Mouse (Mus musculus) urinary bladder, postnatal 14 days (tissue): ENCODE data around the gene Tex19.2.

ENCODE experiments used
- DNase-seq: peaks from one replicate; pipeline ENCODE4 v3.0.0; 2021; ENCODE audit warnings: low spot score

The Tex19.2 gene

DNA sequence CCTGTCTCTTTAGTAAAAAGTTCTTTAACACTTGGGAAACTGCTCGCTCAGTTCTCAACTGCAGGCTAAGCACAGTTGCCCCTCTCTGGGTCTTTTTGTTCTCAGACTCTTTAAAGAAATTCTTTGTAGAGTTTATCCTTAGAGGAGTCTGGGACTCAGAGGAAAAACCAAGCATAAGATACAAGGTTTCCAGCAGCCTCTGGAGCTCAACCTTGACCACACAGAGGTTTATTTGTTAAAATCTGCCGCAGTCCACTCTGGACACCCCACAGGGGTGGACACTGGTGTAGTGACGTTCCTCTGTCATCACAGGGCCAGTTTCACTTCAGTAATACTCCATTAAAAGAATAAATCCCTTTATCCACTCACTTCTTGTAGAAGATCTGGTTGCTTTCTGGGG lies at the start of gene Tex19.2:
Tex19.2 (minus strand) TSS at position 101 of the 400 bp plus-strand sequence.
- DNase-seq = no peak

DNA sequence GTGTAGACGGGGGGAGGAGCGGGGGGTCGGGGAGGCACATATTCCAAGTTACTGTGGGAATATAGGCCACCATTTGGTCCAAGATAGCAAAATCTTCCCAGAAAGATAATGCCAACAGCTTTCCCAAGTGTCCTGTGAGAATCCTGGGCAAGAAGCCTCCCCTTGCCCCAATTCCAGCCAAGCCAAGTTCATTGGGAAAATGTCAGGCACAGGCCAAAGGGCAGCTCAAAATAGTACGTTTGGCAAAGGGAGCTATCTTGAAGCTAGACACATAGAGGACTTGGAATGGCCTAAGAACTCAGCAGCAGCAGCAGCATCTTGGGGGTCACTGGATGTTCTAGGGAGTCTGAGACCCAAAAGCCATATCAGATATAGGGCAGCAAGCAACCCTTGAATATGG lies 45.3 kb upstream of the Tex19.2 start:
- DNase-seq = no peak

DNA sequence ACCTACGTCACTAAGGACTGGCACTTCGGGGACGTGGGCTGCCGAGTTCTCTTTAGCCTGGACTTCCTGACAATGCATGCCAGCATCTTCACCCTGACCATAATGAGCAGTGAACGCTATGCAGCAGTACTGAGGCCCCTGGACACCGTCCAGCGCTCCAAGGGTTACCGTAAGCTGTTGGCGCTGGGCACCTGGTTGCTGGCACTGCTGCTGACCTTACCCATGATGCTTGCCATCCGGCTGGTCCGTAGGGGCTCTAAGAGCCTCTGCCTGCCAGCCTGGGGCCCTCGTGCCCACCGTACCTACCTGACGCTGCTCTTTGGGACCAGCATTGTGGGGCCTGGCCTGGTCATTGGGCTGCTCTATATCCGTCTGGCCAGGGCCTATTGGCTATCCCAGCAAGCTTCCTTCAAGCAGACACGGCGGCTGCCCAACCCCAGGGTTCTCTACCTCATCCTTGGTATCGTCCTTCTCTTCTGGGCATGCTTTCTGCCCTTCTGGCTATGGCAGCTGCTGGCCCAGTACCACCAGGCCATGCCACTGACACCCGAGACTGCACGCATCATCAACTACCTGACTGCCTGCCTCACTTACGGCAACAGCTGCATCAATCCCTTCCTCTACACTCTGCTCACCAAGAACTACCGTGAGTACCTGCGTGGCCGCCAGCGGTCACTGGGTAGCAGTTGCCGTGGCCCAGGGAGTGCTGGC lies 42.3 kb upstream of the Tex19.2 start:
- no peak for DNase-seq

DNA sequence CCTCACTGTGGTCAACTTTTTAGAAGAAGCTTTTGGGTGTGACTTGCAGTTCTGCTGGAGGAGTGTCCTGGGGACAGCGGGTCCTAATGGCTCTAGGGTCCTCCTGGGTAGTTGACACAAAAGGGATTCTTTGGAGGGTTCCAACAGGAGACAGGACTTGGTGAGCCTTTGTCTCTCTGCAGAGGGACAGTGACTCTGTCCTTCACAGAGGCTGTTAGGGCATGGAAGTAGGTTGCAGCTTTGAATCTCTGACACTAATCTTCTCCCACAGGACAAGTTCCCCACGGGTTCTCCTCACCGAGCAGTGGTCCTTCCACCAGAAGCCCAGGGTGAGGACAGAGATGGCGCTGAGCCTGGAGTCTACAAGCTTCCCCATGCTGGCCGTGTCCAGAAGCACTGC lies 41.5 kb upstream of the Tex19.2 start, which contains the start of gene Uts2r:
Uts2r (plus strand) TSS at position 301 of the 400 bp plus-strand sequence.
- no peak for DNase-seq

DNA sequence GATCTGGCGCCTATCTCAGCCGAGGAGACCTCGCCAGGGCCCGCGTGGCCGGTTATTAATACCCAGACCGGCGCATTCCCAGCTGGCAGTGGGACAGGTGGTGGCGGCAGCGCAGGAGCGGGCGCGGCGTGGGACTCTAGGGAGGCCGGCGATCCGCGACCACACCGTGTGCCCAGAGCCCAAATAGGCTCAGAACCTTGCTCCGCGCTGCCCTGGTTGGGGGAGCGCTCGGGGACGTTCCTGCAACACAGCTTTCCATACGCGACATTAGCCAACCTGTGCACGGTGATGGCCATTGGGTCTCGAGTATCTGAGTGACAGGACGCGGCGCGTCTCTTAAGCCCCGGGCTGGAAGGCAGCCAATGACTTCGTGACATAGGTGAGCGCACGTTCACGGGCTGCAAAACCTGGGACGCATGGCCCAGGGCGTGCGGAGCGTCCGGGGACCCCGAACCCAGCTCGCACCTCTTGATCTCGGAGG lies 38.0 kb upstream of the Tex19.2 start:
- peak; percentile 20 for DNase-seq

DNA sequence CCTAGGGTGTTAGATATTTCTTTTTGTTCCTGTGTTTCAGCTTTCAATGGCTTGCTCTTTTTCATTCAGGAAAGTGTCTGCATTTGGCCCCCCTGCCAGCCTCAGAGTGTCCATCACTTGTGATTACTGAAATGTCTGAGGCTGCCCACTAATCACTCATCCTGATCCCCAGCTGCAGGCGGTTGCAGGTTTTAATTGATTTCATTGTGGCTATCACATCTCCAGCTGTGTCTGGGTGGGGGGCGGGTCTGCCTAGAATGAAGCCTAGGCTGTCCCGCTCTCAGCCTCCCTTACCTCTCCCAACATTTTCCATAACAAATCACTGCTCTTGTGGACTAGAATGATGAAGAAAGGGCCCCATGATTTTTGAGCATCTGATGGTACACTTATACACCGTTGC lies 35.7 kb upstream of the Tex19.2 start:
- DNase-seq = no peak

DNA sequence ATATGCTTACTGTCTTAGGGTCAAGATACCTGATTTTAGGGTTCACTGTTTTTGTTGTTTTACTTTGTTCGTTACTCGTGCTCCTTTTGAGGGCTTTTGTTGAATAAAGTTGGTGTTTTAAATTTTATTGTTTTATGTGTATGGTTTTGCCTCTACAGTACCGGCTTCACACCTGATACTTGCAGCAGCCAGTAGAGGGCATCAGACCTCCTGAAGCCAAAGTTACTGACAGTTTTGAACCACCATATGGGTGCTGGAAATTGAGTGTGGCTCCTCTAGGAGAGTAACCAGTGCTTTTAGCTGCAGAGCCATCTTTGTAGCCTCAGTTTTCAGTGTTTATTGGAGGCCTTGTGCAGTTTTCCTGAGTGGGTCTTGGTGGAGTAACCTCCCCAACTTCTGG lies 29.7 kb upstream of the Tex19.2 start:
- no peak for DNase-seq

DNA sequence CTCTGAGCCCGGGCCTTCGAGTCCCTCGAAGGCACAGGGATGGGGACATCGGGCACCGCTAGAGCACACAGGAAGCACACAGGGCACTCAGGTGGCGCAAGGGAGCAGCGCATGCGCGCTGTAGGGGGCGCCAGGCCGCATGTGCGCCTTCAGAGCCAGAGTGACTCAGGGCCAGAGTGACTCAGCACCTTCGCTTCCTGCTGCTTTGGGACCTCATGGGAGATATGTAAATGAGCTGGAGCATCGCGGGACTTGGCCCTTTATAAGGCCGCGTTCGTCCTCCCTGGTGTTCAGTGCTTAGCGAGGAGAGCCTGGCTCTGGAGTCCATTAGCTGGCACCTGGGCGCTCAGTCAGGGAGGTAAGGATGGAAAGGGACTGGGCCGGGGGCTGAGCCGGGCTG lies 27.4 kb upstream of the Tex19.2 start, which contains the start of gene Tex19.1:
Tex19.1 (plus strand) TSS at position 279 of the 400 bp plus-strand sequence.
- no peak for DNase-seq

DNA sequence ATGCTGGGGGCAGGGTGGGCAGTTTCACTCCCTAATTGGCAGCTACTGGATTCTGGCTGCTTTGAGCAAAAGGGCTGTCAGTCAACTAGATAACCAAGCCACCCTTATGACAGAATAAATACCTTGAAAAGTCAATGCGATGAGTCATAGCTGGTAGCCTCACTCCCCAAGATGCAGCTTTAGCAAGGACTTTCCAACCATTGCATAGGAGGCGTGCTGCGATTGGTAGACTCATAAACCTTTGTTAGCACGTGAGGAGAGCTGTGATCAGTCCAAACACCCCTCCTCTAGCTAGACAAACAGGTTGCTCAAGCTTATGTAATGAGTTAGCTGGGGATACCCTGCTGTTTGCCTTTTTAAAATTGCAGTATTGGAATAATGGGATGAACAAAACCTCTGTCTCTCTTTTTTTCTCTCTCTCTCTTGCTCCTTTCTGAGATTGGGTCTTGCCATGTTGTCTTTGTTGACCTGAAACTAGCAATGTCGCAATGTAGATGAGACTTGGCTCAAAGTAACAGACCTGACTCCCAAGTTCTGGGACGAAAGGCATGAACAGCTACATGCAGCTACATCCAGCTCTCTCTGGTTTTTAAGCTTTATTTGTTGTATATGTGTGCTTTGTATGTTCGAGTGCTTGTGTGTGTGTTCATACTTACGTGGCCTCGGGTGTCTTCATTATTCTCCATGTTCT lies 25.0 kb upstream of the Tex19.2 start:
- peak; percentile 41 for DNase-seq

DNA sequence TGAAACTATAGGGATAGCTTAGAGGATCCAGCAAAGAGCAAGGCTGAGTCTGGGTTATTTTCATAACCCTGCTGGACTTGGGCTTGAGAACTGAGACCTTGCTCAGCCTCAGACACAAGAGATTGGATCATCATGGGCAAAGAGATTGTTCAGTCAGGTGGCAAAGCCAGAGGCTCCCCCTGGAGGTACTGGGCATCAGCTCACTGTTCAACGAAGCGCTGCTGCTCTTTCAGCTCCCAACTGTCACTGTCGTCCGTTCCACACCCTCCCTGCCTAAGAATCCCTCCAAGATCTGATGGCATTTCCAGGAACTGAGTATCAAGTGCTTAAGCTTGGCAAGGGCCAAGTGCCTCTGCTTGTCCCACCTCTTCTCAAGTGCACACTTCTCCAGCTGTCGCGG lies 20.3 kb upstream of the Tex19.2 start:
- no peak for DNase-seq

DNA sequence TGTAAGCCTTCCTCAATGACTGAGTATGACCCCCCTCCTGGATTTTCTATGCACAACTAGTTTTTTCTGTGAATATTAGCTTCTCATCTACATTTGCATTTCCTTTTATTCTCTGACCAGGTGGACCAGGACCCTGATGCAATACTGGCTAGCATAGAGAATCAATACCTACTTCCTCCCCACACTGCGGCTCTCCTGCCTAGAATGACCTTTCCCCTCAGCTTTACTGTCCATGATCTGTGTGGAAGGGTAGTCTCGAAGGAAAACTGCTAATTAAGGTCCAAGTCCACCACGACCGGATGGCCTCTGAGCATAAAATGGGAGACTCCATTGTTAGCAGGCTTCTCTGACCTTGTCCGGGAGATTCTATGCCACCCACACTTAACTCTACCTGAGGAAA lies 19.2 kb upstream of the Tex19.2 start:
- DNase-seq = no peak

DNA sequence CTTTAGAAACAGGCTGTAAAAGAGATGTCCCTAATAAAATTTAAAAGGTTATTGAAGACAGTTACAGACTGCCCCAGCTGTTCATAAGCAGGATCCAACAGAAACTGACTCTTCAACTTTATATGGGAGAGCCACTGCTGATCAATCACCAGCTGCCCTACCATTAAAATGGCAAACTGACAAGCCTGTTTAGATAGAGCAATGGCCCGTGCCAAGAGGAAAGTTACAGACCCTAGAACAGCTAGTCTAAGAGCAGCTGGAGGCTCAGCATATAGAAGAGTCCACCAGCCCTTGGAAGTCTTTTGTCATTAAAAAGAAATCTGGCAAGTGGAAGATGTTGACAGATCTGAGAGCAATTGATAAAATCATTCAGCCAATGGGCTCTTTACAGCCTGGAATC lies 16.1 kb upstream of the Tex19.2 start:
- no peak for DNase-seq

DNA sequence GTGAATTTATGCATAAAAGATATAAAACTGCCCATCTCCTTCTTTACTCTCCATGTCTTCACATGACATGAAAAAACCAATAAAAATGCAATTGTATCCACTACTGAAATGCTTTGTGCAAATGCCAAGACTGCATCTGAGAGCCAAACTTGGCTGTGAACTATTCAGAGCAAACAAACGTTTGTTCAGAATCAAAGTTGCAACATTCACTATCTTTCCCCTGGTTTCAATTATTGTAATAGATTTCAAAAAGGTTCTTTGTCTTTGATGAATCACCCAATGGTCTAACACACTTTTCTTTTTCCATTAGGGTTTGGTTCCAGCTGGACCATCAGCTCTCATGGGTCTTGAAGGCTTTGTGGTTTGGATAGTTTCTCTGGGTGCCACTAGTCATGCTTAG lies 11.1 kb upstream of the Tex19.2 start:
- DNase-seq = no peak

DNA sequence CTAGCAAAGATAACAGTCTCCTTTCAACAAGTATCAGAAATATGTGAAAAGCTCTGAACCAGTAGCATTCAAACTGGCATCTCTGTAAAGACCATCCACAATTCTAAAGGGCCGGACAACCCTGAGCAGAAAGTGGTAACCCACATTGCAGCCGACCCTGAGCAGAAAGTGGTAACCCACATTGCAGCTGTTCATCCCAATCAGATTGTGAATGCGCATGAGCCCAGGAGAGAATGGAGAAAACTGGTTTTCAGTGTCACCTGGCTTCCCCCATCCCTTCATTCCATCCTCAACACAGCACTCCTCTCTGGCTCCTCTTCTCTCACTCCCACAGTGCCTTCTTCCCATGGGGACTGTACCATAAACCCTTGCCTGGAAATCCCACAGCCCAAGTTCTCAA lies 9.0 kb upstream of the Tex19.2 start:
- no peak for DNase-seq

DNA sequence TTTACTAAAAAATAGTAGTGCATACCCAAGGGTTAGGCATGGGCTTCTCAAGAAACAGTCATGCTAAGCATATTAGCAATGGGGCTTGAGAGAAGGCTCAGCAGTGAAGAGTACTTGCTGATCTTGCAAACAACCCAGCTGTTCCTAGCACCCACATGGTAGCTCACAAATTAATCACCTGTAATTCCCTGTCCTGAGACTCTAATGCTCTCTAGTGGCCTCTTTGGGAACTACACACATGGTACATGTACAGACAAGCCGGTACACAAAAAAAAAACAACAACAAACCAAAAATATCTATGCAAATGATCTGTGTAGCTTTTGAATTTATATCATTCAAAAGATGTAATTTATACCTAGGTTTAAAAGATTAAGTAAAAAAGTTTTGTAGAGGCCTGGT lies 7.9 kb upstream of the Tex19.2 start:
- DNase-seq = no peak

DNA sequence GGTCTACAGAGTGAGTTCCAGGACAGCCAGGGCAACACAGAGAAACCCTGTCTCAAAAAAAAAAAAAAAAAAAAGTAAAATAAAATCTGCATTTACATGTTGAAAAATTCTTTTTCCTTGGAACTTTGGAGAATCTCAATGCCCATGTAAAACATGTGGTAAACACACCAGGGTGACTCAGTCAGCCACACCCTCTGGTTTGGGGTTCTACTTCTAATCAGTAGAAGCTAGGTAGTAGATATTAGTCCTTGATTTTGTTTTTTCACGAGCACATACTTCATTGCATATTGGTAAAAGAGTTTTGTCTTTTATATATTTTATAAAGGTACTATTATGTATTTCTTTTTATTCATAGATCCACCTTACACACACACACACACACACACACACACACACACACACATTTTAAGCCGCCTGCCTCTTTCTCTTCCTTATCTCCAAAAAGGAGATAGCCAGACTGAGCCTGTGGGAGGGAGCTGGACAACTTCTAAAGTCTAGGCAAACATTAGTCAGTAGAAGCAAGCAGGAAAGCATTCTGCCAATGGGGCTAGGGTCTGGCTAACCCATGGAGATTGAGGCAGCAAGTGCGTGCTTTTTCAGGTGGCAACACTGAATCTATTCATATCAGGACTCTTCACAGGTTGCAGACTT lies 7.2 kb upstream of the Tex19.2 start:
- DNase-seq = no peak

DNA sequence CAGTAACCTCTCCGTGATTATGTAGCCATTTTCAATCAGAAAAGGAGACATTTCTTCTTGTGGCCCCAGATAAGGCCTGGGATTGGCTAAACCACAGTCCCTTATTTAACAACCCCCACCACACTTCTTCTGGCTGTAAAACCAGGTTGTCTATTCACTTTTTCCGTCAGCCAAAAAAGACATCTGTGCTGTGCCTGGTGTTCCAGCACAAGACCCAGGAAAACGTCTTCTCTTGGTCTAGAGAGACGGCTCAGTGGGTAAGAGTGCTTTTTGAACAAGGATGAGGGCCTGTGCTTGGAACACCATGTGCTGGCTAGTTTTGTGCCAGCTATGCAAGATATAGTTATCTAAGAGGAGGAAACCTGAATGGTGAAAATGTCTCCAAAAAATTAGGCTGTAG lies 5.0 kb upstream of the Tex19.2 start:
- DNase-seq = no peak

DNA sequence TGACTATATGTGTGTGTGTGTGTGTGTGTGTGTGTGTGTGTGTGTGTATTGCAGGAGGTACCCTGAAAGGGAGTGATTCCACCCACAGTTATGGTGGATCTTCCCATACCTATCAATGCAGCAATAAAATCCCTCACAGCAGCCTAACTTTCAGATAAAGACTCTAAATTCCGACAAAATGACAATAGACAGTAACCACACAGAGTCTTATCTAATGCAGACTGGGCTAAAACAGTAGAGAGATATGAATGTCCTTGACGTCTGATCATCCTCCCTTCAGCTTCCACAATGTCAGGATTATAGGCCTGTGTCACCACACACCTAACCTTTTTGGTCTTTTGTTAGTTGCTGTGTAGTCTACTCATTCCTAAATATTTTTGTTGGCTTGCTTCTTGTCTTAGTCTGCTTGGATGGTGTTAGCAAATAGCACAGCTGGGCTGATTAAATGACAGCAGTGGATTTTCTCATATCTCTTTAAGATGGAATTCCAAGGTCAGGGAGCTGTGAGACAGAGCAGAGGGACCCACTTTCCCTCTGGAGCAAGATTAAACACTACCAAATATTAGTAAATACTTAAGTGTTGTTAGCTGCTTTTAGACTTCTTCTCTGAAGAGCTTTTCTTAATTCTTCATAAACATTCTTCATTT lies 3.7 kb upstream of the Tex19.2 start:
- no peak for DNase-seq

DNA sequence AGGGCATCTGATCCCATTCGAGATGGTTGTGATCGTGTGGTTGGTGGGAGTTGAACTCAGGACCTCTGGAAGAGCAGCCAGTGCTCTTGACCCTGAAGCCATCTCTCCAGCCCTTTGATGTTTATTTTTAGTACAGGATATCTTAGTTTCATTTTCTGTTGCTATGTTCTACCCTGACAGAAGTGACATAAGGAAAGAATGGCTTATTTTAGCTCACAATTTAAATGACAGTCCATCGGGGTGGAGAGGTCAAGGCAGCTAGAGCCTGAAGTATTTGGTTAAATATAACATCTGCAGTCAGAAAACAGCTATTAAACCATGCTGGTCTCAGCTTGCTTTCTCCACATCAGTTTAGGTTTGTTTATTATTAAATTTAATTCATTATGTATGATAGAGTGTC lies 2.7 kb upstream of the Tex19.2 start:
- DNase-seq = no peak

DNA sequence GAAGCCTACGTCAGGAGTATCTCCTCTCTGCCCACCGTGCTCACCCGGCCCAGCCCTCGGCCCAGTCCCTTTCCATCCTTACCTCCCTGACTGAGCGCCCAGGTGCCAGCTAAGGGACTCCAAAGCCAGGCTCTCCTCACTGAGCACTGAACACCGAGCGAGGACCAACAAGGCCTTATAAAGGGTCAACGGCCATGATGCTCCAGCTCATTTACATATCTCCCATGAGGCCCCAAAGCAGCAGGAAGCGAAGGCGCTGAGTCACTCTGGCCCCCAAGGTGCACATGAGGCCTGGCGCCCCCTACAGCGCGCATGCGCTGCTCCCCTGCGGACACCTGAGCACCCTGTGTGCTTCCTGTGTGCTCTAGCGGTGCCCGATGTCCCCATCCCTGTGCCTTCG lies 371 bp downstream of the Tex19.2 start:
- no peak for DNase-seq

DNA sequence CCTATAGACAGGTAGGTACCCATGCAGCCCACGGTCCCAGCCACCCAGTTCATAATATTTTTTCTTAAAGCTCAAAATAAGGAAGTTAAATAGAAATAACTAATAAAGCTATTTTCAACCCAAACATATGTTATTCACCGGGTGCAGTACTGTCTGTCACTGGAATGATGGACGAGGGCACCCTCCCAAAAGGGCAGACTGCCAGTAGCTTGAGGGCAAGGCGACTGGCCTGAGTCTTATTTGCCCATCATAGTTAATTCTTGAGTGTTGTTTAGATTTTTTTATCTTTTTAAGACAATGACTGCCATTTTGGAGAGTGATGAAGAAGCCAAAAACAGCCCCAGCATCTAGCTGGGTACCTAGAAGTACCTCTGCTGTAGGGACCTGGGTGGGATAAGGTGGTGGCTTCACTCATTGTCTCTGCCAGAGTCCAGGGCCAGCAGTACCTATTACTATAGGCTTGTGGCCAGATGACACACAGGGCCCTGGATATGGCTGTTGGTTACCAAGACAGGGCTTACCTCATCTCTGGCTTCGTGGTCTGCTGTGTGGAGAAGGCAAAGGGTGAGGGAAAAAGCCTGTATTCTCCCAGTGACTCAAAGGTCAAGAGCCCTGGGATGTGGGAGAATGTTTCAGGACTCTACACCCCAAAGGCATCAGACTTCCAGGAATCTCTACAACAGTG lies 6.2 kb downstream of the Tex19.2 start:
- DNase-seq = no peak

DNA sequence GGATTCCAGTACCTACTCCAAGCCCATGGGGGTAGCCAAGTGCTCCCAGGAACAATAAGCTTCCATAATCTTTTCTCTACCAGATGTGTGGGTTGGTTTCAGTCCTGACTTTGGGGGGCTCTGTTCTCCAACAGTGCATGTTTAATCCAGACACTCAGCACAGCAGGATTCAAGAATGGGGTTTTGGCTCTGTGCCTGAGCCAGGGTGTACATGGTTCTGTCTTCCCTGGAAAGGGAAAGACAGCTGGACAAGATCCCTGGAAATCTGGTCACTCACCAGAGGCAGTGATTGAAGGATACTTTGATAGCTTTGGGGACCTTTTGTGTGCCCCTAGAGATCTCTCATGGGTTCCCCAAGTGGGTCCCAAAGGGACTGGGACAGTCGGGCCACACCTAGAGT lies 6.9 kb downstream of the Tex19.2 start:
- DNase-seq = no peak
